Mouse (Mus musculus): ENCODE measurements around the gene Abr.

- TF ChIP-seq CTCF (IDR thresholded peaks at IDR 0.05; ENCODE audit: extremely low read depth, insufficient read length, insufficient replicate concordance, low read depth, low read length), result no peak
- no peak for TF ChIP-seq POLR2A (IDR thresholded peaks at IDR 0.05; ENCODE audit: low read depth, low read length)
Measured at GRCm38 (mm10) chr11:76622152-76622565, at the start of gene Abr.
